Mouse (Mus musculus) intestine, embryonic 16.5 days (tissue): ENCODE measurements at regions not wholly inside any gene's neighbourhood (a gene's known extent, or its start where the extent isn't known, plus 50 kb on each side); places are given as distances from the start of the nearest gene placed in this dataset.
"Not testable (repeated sequence)": the region's sequence is repeated elsewhere in the genome, so short reads cannot be mapped to it uniquely, and the experiment has no call there.

Experiments
- ATAC-seq: fragments of 200-750 bp; cut with Nextera tagmentation; 2 replicates; pipeline ENCODE4 v1.8.0; 2017; ENCODE audit warnings: moderate TSS enrichment, moderate library complexity
- H3K27ac ChIP-seq: fragments of 300-500 bp; sonication (generic); 2 replicates; pipeline ENCODE4 v1.5.1; 2014; ENCODE audit warnings: mild to moderate bottlenecking, low read length
- H3K27me3 ChIP-seq: fragments of 300-500 bp; sonication (generic); replicated peaks from 2 replicates; pipeline ENCODE4 v1.6.1; 2014; ENCODE audit warnings: low read length, control low read depth, mixed read lengths; ENCODE audit not compliant: control insufficient read depth, insufficient read depth
- H3K36me3 ChIP-seq: fragments of 300-500 bp; sonication (generic); 2 replicates; pipeline ENCODE4 v1.6.1; 2014; ENCODE audit warnings: low read length, control low read depth; ENCODE audit not compliant: control insufficient read depth, insufficient read depth
- H3K4me1 ChIP-seq: fragments of 300-500 bp; sonication (generic); 2 replicates; pipeline ENCODE4 v1.6.1; 2014; ENCODE audit warnings: low read length, control low read depth, mixed read lengths; ENCODE audit not compliant: control insufficient read depth, insufficient read depth
- H3K4me2 ChIP-seq: fragments of 300-500 bp; sonication (generic); 2 replicates; pipeline ENCODE4 v1.6.1; 2014; ENCODE audit warnings: low read depth, low read length, control low read depth
- H3K4me3 ChIP-seq: fragments of 300-500 bp; sonication (generic); 2 replicates; pipeline ENCODE4 v1.5.1; 2014; ENCODE audit warnings: mild to moderate bottlenecking, low read length
- H3K9ac ChIP-seq: fragments of 300-500 bp; sonication (generic); 2 replicates; pipeline ENCODE4 v1.6.1; 2014; ENCODE audit warnings: low read depth, low read length
- H3K9me3 ChIP-seq: fragments of 300-500 bp; sonication (generic); 2 replicates; pipeline ENCODE4 v1.6.1; 2016; ENCODE audit warnings: low read length, control low read depth; ENCODE audit not compliant: control insufficient read depth
- WGBS: fragments of 180-500 bp; shearing (Covaris S2); extraction: QIAGEN DNeasy Blood & Tissue Kit; methylation state at CpG from one replicate; pipeline ENCODE4 v1.1.7; 2014; 5-methylcytosine and 5-hydroxymethylcytosine counted together

GRCm38 (mm10) chr17:13465822-13466221 lies 111.5 kb downstream of the Tcp10c start:
- not testable (repeated sequence) for H3K36me3 ChIP-seq, H3K4me3 ChIP-seq, H3K27ac ChIP-seq, H3K9me3 ChIP-seq, H3K4me1 ChIP-seq, H3K9ac ChIP-seq, H3K4me2 ChIP-seq, H3K27me3 ChIP-seq
- WGBS, result 29% methylated on average over 4 of the region's 5 CpGs
- peak; percentile 93 for ATAC-seq

- H3K36me3 ChIP-seq, H3K9ac ChIP-seq, H3K4me2 ChIP-seq, ATAC-seq, H3K4me1 ChIP-seq, H3K4me3 ChIP-seq, H3K27me3 ChIP-seq, H3K9me3 ChIP-seq, H3K27ac ChIP-seq: not testable (repeated sequence)
- 79% methylated on average over 8 of the region's 8 CpGs for WGBS
These were observed 115.6 kb downstream of the Tcp10c start for GRCm38 (mm10) chr17:13469867-13470380.

- 14% methylated on average over 7 of the region's 7 CpGs for WGBS
- Histone ChIP-seq H3K9ac (no peak overlapping the region), H3K36me3 (no peaks in the 10 kb centered on the region), H3K9me3 (no peaks in the 10 kb centered on the region), H3K4me1 (no peaks in the 10 kb centered on the region), H3K27ac (no peak overlapping the region), H3K4me3 (no peak overlapping the region), H3K27me3 (no peaks in the 10 kb centered on the region), H3K4me2 (no peak overlapping the region)
- ATAC-seq, result peak; percentile 57
These were observed 118.2 kb downstream of the Tcp10c start for GRCm38 (mm10) chr17:13472460-13473062.

GRCm38 (mm10) chr17:13474310-13475094 lies 120.1 kb downstream of the Tcp10c start:
- Histone ChIP-seq H3K36me3 (no peaks in the 10 kb centered on the region), H3K27ac (no peak overlapping the region), H3K4me3 (no peak overlapping the region), H3K9me3 (no peaks in the 10 kb centered on the region), H3K4me1 (peaks cover 2% of the 10 kb centered on the region; the same call in 1 of the 2 replicates), H3K27me3 (no peaks in the 10 kb centered on the region), H3K9ac (no peak overlapping the region), H3K4me2 (no peak overlapping the region)
- WGBS, result 62% methylated on average over 14 of the region's 14 CpGs
- ATAC-seq, result no peak

- peaks cover 4% of the 10 kb centered on the region; the same call in 1 of the 2 replicates for H3K4me1 ChIP-seq
- H3K4me2 ChIP-seq, result no peak overlapping the region
- no peak for ATAC-seq
- H3K27me3 ChIP-seq, result no peaks in the 10 kb centered on the region
- H3K27ac ChIP-seq, result no peak overlapping the region
- WGBS, result 41% methylated on average over 5 of the region's 5 CpGs
- no peaks in the 10 kb centered on the region for H3K9me3 ChIP-seq
- no peak overlapping the region for H3K9ac ChIP-seq
- no peak overlapping the region for H3K4me3 ChIP-seq
- H3K36me3 ChIP-seq, result no peaks in the 10 kb centered on the region
These were observed 124.6 kb downstream of the Tcp10c start for GRCm38 (mm10) chr17:13478866-13479571.

- H3K4me3 ChIP-seq, result no peak overlapping the region
- no peaks in the 10 kb centered on the region for H3K27me3 ChIP-seq
- H3K4me2 ChIP-seq, result no peak overlapping the region; the same call in 1 of the 2 replicates
- WGBS, result 36% methylated on average over 11 of the region's 12 CpGs
- no peak for ATAC-seq
- no peak overlapping the region for H3K9ac ChIP-seq
- no peak overlapping the region for H3K27ac ChIP-seq
- H3K4me1 ChIP-seq, result peaks cover 4% of the 10 kb centered on the region; the same call in 1 of the 2 replicates
- no peaks in the 10 kb centered on the region for H3K36me3 ChIP-seq
- H3K9me3 ChIP-seq, result no peaks in the 10 kb centered on the region
These were observed 125.2 kb downstream of the Tcp10c start for GRCm38 (mm10) chr17:13479572-13480063.

GRCm38 (mm10) chr17:13481445-13482085 lies 127.2 kb downstream of the Tcp10c start:
- Histone ChIP-seq H3K27me3 (no peaks in the 10 kb centered on the region), H3K27ac (no peak overlapping the region), H3K4me1 (peaks cover 4% of the 10 kb centered on the region; the same call in 1 of the 2 replicates), H3K4me3 (no peak overlapping the region), H3K9me3 (no peaks in the 10 kb centered on the region), H3K4me2 (no peak overlapping the region), H3K36me3 (no peaks in the 10 kb centered on the region), H3K9ac (no peak overlapping the region)
- no peak for ATAC-seq
- WGBS, result 77% methylated on average over 7 of the region's 7 CpGs

- Histone ChIP-seq H3K9me3 (no peaks in the 10 kb centered on the region), H3K4me3 (no peak overlapping the region), H3K4me1 (peaks cover 4% of the 10 kb centered on the region; the same call in 1 of the 2 replicates), H3K36me3 (no peaks in the 10 kb centered on the region), H3K27me3 (no peaks in the 10 kb centered on the region), H3K27ac (no peak overlapping the region), H3K4me2 (no peak overlapping the region), H3K9ac (no peak overlapping the region)
- WGBS, result 84% methylated on average over 3 of the region's 3 CpGs
- no peak for ATAC-seq
These were observed 127.8 kb downstream of the Tcp10c start for GRCm38 (mm10) chr17:13482136-13482535.
